19 mouse cellular contexts compared by ENCODE assay signal in the genomic region with DNA sequence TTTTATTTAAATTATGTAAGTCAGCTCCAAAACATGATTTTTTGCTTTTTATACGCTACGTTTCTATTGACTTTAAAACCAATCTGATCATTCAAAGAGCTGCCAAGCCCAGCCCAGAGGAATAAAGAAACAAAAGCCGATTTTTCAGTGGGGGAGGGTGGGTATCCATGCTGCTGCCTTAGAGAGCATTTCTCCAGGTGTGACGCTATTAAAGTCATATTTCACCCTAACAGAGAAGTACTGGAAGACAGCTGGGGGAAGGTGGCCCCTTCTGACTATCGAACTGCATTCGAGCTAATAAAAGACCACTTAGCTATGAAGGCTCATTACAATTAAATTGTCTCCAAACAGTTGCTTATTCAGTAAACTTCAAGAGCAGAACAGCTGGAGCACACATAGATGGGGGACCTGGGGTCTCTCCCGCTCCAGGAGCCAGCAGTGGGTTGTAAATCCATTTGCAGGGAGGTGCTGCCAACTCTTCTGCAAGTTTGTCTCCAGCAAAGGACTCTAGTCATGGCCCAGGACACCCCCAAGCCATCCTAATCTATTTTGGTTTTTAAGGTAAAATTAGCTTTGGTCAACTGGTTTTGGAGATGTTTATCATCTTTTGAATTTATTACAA.
DNase-seq lines count a peak whose midpoint lies in the region; ATAC-seq and TF ChIP-seq lines count a peak whose summit lies in the region.
"Had no signal": no experiment of that assay in that cellular context is flagged by ENCODE, and none has a peak within 500 bp of the region (broad histone marks: within the 10 kb centered on the region; RNA-seq: fewer than 3 reads in every experiment).

No protein-coding gene starts in this region.

- no peaks in the 10 kb centered on the region for H3K9me3 ChIP-seq in limb, embryonic 10.5 days (replicated peaks)
- no peaks in the 10 kb centered on the region for H3K9me3 ChIP-seq in limb, embryonic 13.5 days
- H3K9me3 ChIP-seq: embryonic facial prominence, embryonic 13.5 days; forebrain, embryonic 13.5 days; G1E; heart, embryonic 10.5 days; hindbrain, embryonic 13.5 days had no signal

- no peak for TF ChIP-seq POLR2A in heart, adult 2 months (IDR thresholded peaks at IDR 0.05; ENCODE audit: insufficient read depth, low read depth, low read length)

- TF ChIP-seq CTCF in heart, adult 2 months (IDR thresholded peaks at IDR 0.05), result no peak
- no peak for TF ChIP-seq CTCF in layer of hippocampus, adult 2 months (conservative IDR thresholded peaks at IDR 0.05)

- no peak overlapping the region; the same call in 1 of the 2 replicates for H3K4me2 ChIP-seq in limb, embryonic 13.5 days (replicated peaks)
- H3K4me2 ChIP-seq: embryonic facial prominence, embryonic 13.5 days; forebrain, embryonic 13.5 days; hindbrain, embryonic 13.5 days had no signal

- peak overlapping the region; percentile 65 for H3K27ac ChIP-seq in heart, adult 2 months
- H3K27ac ChIP-seq in limb, embryonic 10.5 days, result peak overlapping the region; percentile 83
- peak overlapping the region; percentile 11; the same call in 1 of the 2 replicates for H3K27ac ChIP-seq in limb, embryonic 13.5 days
- no peak overlapping the region for H3K27ac ChIP-seq in layer of hippocampus, adult 2 months
- H3K27ac ChIP-seq: embryonic facial prominence, embryonic 13.5 days; forebrain, embryonic 13.5 days; heart, embryonic 10.5 days; hindbrain, embryonic 13.5 days had no signal

- no peaks in the 10 kb centered on the region for H3K27me3 ChIP-seq in heart, adult 2 months (ENCODE audit: control insufficient read depth, insufficient read depth, low read length)
- H3K27me3 ChIP-seq in limb, embryonic 10.5 days (ENCODE audit: low read depth, poor library complexity, severe bottlenecking), result no peaks in the 10 kb centered on the region
- H3K27me3 ChIP-seq in limb, embryonic 13.5 days, result no peaks in the 10 kb centered on the region
- H3K27me3 ChIP-seq: embryonic facial prominence, embryonic 13.5 days; forebrain, embryonic 13.5 days; hindbrain, embryonic 13.5 days had no signal

- no peaks in the 10 kb centered on the region for H3K36me3 ChIP-seq in heart, adult 2 months (ENCODE audit: control insufficient read depth, insufficient read depth, low read length)
- no peaks in the 10 kb centered on the region for H3K36me3 ChIP-seq in limb, embryonic 10.5 days
- H3K36me3 ChIP-seq in limb, embryonic 13.5 days, result no peaks in the 10 kb centered on the region
- H3K36me3 ChIP-seq: embryonic facial prominence, embryonic 13.5 days; G1E; heart, embryonic 10.5 days; hindbrain, embryonic 13.5 days had no signal

- H3K9ac ChIP-seq in heart, adult 2 months (ENCODE audit: low read depth, low read length), result no peak overlapping the region
- no peak overlapping the region for H3K9ac ChIP-seq in limb, embryonic 13.5 days
- H3K9ac ChIP-seq: embryonic facial prominence, embryonic 13.5 days; forebrain, embryonic 13.5 days; forebrain, postnatal 0 days; hindbrain, embryonic 13.5 days had no signal

- H3K4me1 ChIP-seq in heart, adult 2 months (ENCODE audit: control insufficient read depth, insufficient read depth, low read length), result no peaks in the 10 kb centered on the region; the same call in 1 of the 2 replicates
- H3K4me1 ChIP-seq in limb, embryonic 10.5 days, result peaks cover 40% of the 10 kb centered on the region
- H3K4me1 ChIP-seq in limb, embryonic 13.5 days, result peaks cover 42% of the 10 kb centered on the region
- H3K4me1 ChIP-seq: heart, embryonic 10.5 days had no signal

- H3K4me3 ChIP-seq in heart, adult 2 months, result no peak overlapping the region
- H3K4me3 ChIP-seq in limb, embryonic 10.5 days, result no peak overlapping the region
- H3K4me3 ChIP-seq in limb, embryonic 13.5 days, result no peak overlapping the region
- no peak overlapping the region for H3K4me3 ChIP-seq in layer of hippocampus, adult 2 months
- H3K4me3 ChIP-seq: embryonic facial prominence, embryonic 13.5 days; forebrain, embryonic 13.5 days; heart, embryonic 10.5 days; hindbrain, embryonic 13.5 days had no signal

- ATAC-seq in limb, embryonic 13.5 days (ENCODE audit: low FRiP score, low read depth), result no peak
- ATAC-seq in frontal cortex, adult (ENCODE audit: low TSS enrichment), result no peak
- ATAC-seq: CD4-positive, CD25-positive, alpha-beta regulatory T cell, adult 4 months; forebrain, embryonic 13.5 days; forebrain, postnatal 0 days had no signal

- intact Hi-C loops in heart, adult 2 months (cut with DNase I), result no loop called here
- intact Hi-C loops in heart, postnatal 14 days (cut with DNase I), result no loop called here

- DNase-seq in heart, adult 2 months, result no peak
- no peak for DNase-seq in heart, postnatal 14 days
- no peak for DNase-seq in limb, embryonic 10.5 days (ENCODE audit: low spot score)
- no peak for DNase-seq in Muller cell, postnatal 12 days (ENCODE audit: inconsistent ontology term)
- DNase-seq in layer of hippocampus, adult 2 months (ENCODE audit: low spot score in 2 of 2), result no peak
- DNase-seq: adrenal gland, postnatal 10 days; cerebellum, adult 11-12 months; cerebellum, adult 9-10 months; cerebellum, postnatal 25 days; forebrain, postnatal 0 days; gastrocnemius, postnatal 10 days had no signal

- WGBS in heart, adult 2 months, result 79% methylated on average over 7 of the region's 7 CpGs
- 42% methylated on average over 7 of the region's 7 CpGs for WGBS in limb, embryonic 10.5 days
- 12% methylated on average over 7 of the region's 7 CpGs for WGBS in limb, embryonic 13.5 days

- no peaks in the 10 kb centered on the region for H3K79me2 ChIP-seq in heart, adult 2 months (replicated peaks; ENCODE audit: control insufficient read depth, insufficient read depth, low read length)

- no peak for TF ChIP-seq EP300 in heart, adult 2 months (IDR thresholded peaks at IDR 0.05; ENCODE audit: insufficient read depth, low read depth, low read length)
